Mouse (Mus musculus): ENCODE measurements around the gene Krt26. TPM values are rescaled to one million over a fixed set of nuclear protein-coding genes. Genes with fewer than 3 reads are reported as not detected.

The Krt26 gene
- polyA plus RNA-seq, 1 experiment from 2014 or later: 0.13 TPM

DNA sequence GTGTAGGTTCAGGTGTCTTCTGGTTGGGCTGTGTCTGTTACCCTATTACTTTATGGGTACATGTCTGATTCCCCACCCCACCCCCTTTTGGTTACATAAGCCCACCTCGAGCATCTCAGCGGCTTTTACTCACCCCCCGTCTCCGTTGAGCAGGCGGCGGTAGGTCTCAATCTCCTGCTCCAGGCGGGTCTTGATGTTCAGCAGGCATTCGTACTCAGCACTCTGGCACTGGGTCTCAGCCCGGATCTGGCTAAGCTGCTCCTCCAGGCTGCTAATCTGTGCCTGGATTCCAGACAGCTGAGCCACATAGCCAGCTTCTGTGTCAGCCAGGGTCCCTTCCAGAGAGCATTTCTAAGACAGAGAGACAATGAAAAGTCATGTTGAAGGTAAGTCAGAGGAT lies 56.6 kb downstream of the Krt26 start:
- H3K4me3 ChIP-seq: no peak overlapping the region
- no peak overlapping the region for H3K9ac ChIP-seq
- 88% methylated on average over 9 of the region's 9 CpGs for whole genome bisulfite sequencing
- H3K27ac ChIP-seq: no peak overlapping the region
- no peaks in the 10 kb centered on the region for H3K9me3 ChIP-seq
- ATAC-seq (ENCODE audit: low FRiP score): no peak
- H3K36me3 ChIP-seq: no peaks in the 10 kb centered on the region
- no peak overlapping the region for H3K4me2 ChIP-seq
- H3K4me1 ChIP-seq (replicated peaks): peaks cover 13% of the 10 kb centered on the region; the same call in 1 of the 2 replicates
- H3K27me3 ChIP-seq: no peaks in the 10 kb centered on the region

- 68% methylated on average over 5 of the region's 5 CpGs for WGBS
- no peak for ATAC-seq (ENCODE audit: low FRiP score)
Measured at GRCm38 (mm10) chr11:99279986-99280385, 57.8 kb downstream of the Krt26 start.

More at GRCm38 (mm10) chr11:99279986-99280385, 57.8 kb downstream of the Krt26 start:
- Histone ChIP-seq H3K9me3 (no peaks in the 10 kb centered on the region), H3K36me3 (no peaks in the 10 kb centered on the region), H3K27ac (no peak overlapping the region), H3K4me3 (no peak overlapping the region), H3K9ac (no peak overlapping the region), H3K4me2 (no peak overlapping the region), H3K27me3 (no peaks in the 10 kb centered on the region), H3K4me1 (replicated peaks) (peaks cover 12% of the 10 kb centered on the region; the same call in 1 of the 2 replicates)

Other genes starting within 250 kb of the Krt26 start
- gene Tns4, start 248.7 kb downstream of the Krt26 start, polyA plus RNA-seq (2015; fragmentation: Nextera tagmentation; extraction: Ambion mirVana): 0.17 and 0.19 TPM in 2 replicates
- gene Ccr7, start 182.9 kb downstream of the Krt26 start, polyA plus RNA-seq (2015; fragmentation: Nextera tagmentation; extraction: Ambion mirVana): not detected in 2 replicates
- 344 and 354 TPM in 2 replicates for gene Smarce1, start 106.9 kb downstream of the Krt26 start, polyA plus RNA-seq (2015; fragmentation: Nextera tagmentation; extraction: Ambion mirVana)
- gene Krt222, start 93.9 kb downstream of the Krt26 start, polyA plus RNA-seq (2015; fragmentation: Nextera tagmentation; extraction: Ambion mirVana): 3.9 and 4.1 TPM in 2 replicates
- 0.09 TPM in 1 of 2 replicates, not detected in the other for gene Krt24, start 52.7 kb downstream of the Krt26 start, polyA plus RNA-seq (2015; fragmentation: Nextera tagmentation; extraction: Ambion mirVana)
- gene Krt25, start 15.0 kb downstream of the Krt26 start, polyA plus RNA-seq (2015; fragmentation: Nextera tagmentation; extraction: Ambion mirVana): 0.19 and 0.35 TPM in 2 replicates
- not detected in 2 replicates for gene Krt27, start 13.1 kb upstream of the Krt26 start, polyA plus RNA-seq (2015; fragmentation: Nextera tagmentation; extraction: Ambion mirVana)
- 0.43 and 0.47 TPM in 2 replicates for gene Krt28, start 36.9 kb upstream of the Krt26 start, polyA plus RNA-seq (2015; fragmentation: Nextera tagmentation; extraction: Ambion mirVana)
- 32.7 and 41.6 TPM in 2 replicates for gene Krt10, start 51.4 kb upstream of the Krt26 start, polyA plus RNA-seq (2015; fragmentation: Nextera tagmentation; extraction: Ambion mirVana)
- 0.13 TPM in 1 of 2 replicates, not detected in the other for gene Krt12, start 84.3 kb upstream of the Krt26 start, polyA plus RNA-seq (2015; fragmentation: Nextera tagmentation; extraction: Ambion mirVana)
- 0.17 and 0.22 TPM in 2 replicates for gene Krt20, start 100.2 kb upstream of the Krt26 start, polyA plus RNA-seq (2015; fragmentation: Nextera tagmentation; extraction: Ambion mirVana)
- gene Krt23, start 155.2 kb upstream of the Krt26 start, polyA plus RNA-seq (2015; fragmentation: Nextera tagmentation; extraction: Ambion mirVana): 0.10 and 0.17 TPM in 2 replicates
- gene Krt39, start 183.4 kb upstream of the Krt26 start, polyA plus RNA-seq (2015; fragmentation: Nextera tagmentation; extraction: Ambion mirVana): not detected in 2 replicates
- gene Krt40, start 205.2 kb upstream of the Krt26 start, polyA plus RNA-seq (2015; fragmentation: Nextera tagmentation; extraction: Ambion mirVana): not detected in 2 replicates
- not detected in 2 replicates for gene Krtap3-3, start 212.9 kb upstream of the Krt26 start, polyA plus RNA-seq (2015; fragmentation: Nextera tagmentation; extraction: Ambion mirVana)
- not detected in 2 replicates for gene Krtap3-2, start 218.9 kb upstream of the Krt26 start, polyA plus RNA-seq (2015; fragmentation: Nextera tagmentation; extraction: Ambion mirVana)
- not detected in 2 replicates for gene Gm11939, start 221.5 kb upstream of the Krt26 start, polyA plus RNA-seq (2015; fragmentation: Nextera tagmentation; extraction: Ambion mirVana)
- not detected in 2 replicates for gene Krtap3-1, start 228.7 kb upstream of the Krt26 start, polyA plus RNA-seq (2015; fragmentation: Nextera tagmentation; extraction: Ambion mirVana)
- gene Krtap1-5, start 243.1 kb upstream of the Krt26 start, polyA plus RNA-seq (2015; fragmentation: Nextera tagmentation; extraction: Ambion mirVana): not detected in 2 replicates
- gene Krtap1-4, start 245.7 kb upstream of the Krt26 start, polyA plus RNA-seq (2015; fragmentation: Nextera tagmentation; extraction: Ambion mirVana): not detected in 2 replicates

All from hindbrain, embryonic 13.5 days (tissue).